Comparison of ENCODE assay signal across 8 mouse cellular contexts in genomic region chrX:85775879-85776543, GRCm38 (mm10). TPM values are rescaled to one million over a fixed set of nuclear protein-coding genes. Genes with fewer than 3 reads are reported as not detected.
A peak's percentile ranks its signal among the peaks of the same experiment; 100 is the strongest.
DNase-seq lines count a peak whose midpoint lies in the region; ATAC-seq and TF ChIP-seq lines count a peak whose summit lies in the region.

No protein-coding gene starts in this region.

- peak overlapping the region; percentile 54 for H3K4me2 ChIP-seq in kidney, embryonic 16.5 days (replicated peaks; ENCODE audit: low read depth, low read length)
- peak overlapping the region; percentile 63 for H3K4me2 ChIP-seq in heart, postnatal 0 days (ENCODE audit: low read depth, low read length)
- H3K4me2 ChIP-seq in liver, embryonic 14.5 days (ENCODE audit: low read depth), result peak overlapping the region; percentile 78

- no peaks in the 10 kb centered on the region for H3K27me3 ChIP-seq in kidney, embryonic 16.5 days (ENCODE audit: insufficient read depth, low read length)
- no peaks in the 10 kb centered on the region for H3K27me3 ChIP-seq in heart, postnatal 0 days (ENCODE audit: control insufficient read depth, insufficient read depth, low read length)
- no peaks in the 10 kb centered on the region for H3K27me3 ChIP-seq in liver, embryonic 14.5 days (ENCODE audit: control insufficient read depth, insufficient read depth, low read length)

- peak overlapping the region; percentile 76 for H3K27ac ChIP-seq in kidney, embryonic 16.5 days (ENCODE audit: low read length)
- H3K27ac ChIP-seq in ES-E14 (ENCODE audit: insufficient read depth, low read depth, low read length, poor library complexity, severe bottlenecking), result no peak overlapping the region
- peak overlapping the region; percentile 87 for H3K27ac ChIP-seq in heart, postnatal 0 days (ENCODE audit: low read depth)
- peak overlapping the region; percentile 52 for H3K27ac ChIP-seq in liver, embryonic 14.5 days
- H3K27ac ChIP-seq in olfactory bulb, adult 2 months (ENCODE audit: insufficient read depth, low read depth, low read length), result peak overlapping the region; percentile 82

- DNase-seq in kidney, adult 9 months, result no peak
- DNase-seq in ES-E14 (ENCODE audit: low read depth, low spot score), result no peak
- DNase-seq in c-Kit-positive CD71-positive TER-119-negative erythroid progenitor cells, embryonic 14.5 days (ENCODE audit: low read depth), result peak; percentile 22
- DNase-seq in heart, postnatal 0 days (ENCODE audit: low spot score), result no peak
- peak in 2 of 3 experiments; percentile 9 for DNase-seq in liver, embryonic 14.5 days (ENCODE audit: low read depth in 3 of 3, low spot score in 3 of 3)
- DNase-seq in kidney, adult 8-10 months, result no peak

- peak overlapping the region; percentile 58 for H3K4me3 ChIP-seq in kidney, embryonic 16.5 days (ENCODE audit: low read length)
- peak overlapping the region; percentile 76 to 80 for H3K4me3 ChIP-seq in ES-E14 (ENCODE audit: insufficient read depth in 1 of 2, low read depth in 1 of 2, low read length in 2 of 2, poor library complexity in 1 of 2, severe bottlenecking in 1 of 2)
- H3K4me3 ChIP-seq in heart, postnatal 0 days (ENCODE audit: low read depth, low read length), result peak overlapping the region; percentile 52
- peak overlapping the region; percentile 61 to 78 for H3K4me3 ChIP-seq in liver, embryonic 14.5 days (ENCODE audit: insufficient read depth in 1 of 2, low read depth in 2 of 2, low read length in 2 of 2)
- H3K4me3 ChIP-seq in olfactory bulb, adult 2 months (ENCODE audit: insufficient read depth, low read depth, low read length), result peak overlapping the region; percentile 95

- ATAC-seq in kidney, embryonic 16.5 days (ENCODE audit: low FRiP score, low TSS enrichment), result no peak
- ATAC-seq in heart, postnatal 0 days (ENCODE audit: insufficient read depth, low read depth), result peak; percentile 8
- peak; percentile 44 for ATAC-seq in liver, embryonic 14.5 days (ENCODE audit: insufficient read depth)

- TF ChIP-seq EP300 in heart, postnatal 0 days (IDR thresholded peaks at IDR 0.05; ENCODE audit: low read depth), result no peak
- TF ChIP-seq EP300 in liver, embryonic 14.5 days (IDR thresholded peaks at IDR 0.05; ENCODE audit: low read depth), result no peak

- in situ Hi-C loops in ES-E14 (cut with MboI; ENCODE audit: low sequenced_read_pairs in 2 of 2, unreplicated experiment in 2 of 2), result no loop called here

- 25% methylated on average over 22 of the region's 22 CpGs for WGBS in kidney, embryonic 16.5 days
- 14% methylated on average over 22 of the region's 22 CpGs for WGBS in heart, postnatal 0 days
- 16% methylated on average over 22 of the region's 22 CpGs for WGBS in liver, embryonic 14.5 days (ENCODE audit: insufficient replicate concordance)
- 25% methylated on average over 22 of the region's 22 CpGs for WGBS in olfactory bulb, adult 2 months

- TF ChIP-seq POLR2A in olfactory bulb, adult 2 months (IDR thresholded peaks at IDR 0.05; ENCODE audit: insufficient read depth, low read depth, low read length), result no peak

- no peak for TF ChIP-seq CTCF in heart, postnatal 0 days (IDR thresholded peaks at IDR 0.05; ENCODE audit: low read depth)
- TF ChIP-seq CTCF in liver, embryonic 14.5 days (IDR thresholded peaks at IDR 0.05; ENCODE audit: low read depth), result no peak
- no peak for TF ChIP-seq CTCF in olfactory bulb, adult 2 months (IDR thresholded peaks at IDR 0.05; ENCODE audit: insufficient read depth, low read depth, low read length)

- peak overlapping the region; percentile 62 for H3K9ac ChIP-seq in kidney, embryonic 16.5 days (replicated peaks; ENCODE audit: low read length)
- H3K9ac ChIP-seq in ES-E14 (ENCODE audit: insufficient read depth, low read depth, low read length, poor library complexity, severe bottlenecking), result peak overlapping the region; percentile 84
- peak overlapping the region; percentile 59 for H3K9ac ChIP-seq in heart, postnatal 0 days (replicated peaks; ENCODE audit: low read depth, low read length)
- peak overlapping the region; percentile 64 for H3K9ac ChIP-seq in liver, embryonic 14.5 days (replicated peaks)

- H3K4me1 ChIP-seq in kidney, embryonic 16.5 days (ENCODE audit: insufficient read depth, low read length), result no peaks in the 10 kb centered on the region
- H3K4me1 ChIP-seq in ES-E14 (ENCODE audit: control insufficient read depth in 2 of 2, insufficient read depth in 2 of 2, low read length in 2 of 2, poor library complexity in 1 of 2), result 0 out of 4 replicates have a peak, but pooled peaks cover 0 to 2% of the 10 kb centered on the region in 2 experiments
- no peaks in the 10 kb centered on the region for H3K4me1 ChIP-seq in heart, postnatal 0 days (ENCODE audit: control insufficient read depth, insufficient read depth)
- H3K4me1 ChIP-seq in liver, embryonic 14.5 days (replicated peaks; ENCODE audit: control insufficient read depth in 2 of 2, insufficient read depth in 2 of 2, low read length in 1 of 2), result no peaks in the 10 kb centered on the region
- no peaks in the 10 kb centered on the region for H3K4me1 ChIP-seq in olfactory bulb, adult 2 months (ENCODE audit: control insufficient read depth, insufficient read depth, low read length)

- no peaks in the 10 kb centered on the region for H3K36me3 ChIP-seq in kidney, embryonic 16.5 days (ENCODE audit: insufficient read depth, low read length)
- H3K36me3 ChIP-seq in ES-E14 (ENCODE audit: control insufficient read depth, insufficient read depth, low read length, poor library complexity, severe bottlenecking), result no peaks in the 10 kb centered on the region
- H3K36me3 ChIP-seq in heart, postnatal 0 days (replicated peaks; ENCODE audit: control insufficient read depth, insufficient read depth, low read length), result no peaks in the 10 kb centered on the region
- no peaks in the 10 kb centered on the region for H3K36me3 ChIP-seq in liver, embryonic 14.5 days (replicated peaks; ENCODE audit: control insufficient read depth, insufficient read depth, low read depth)

- no peaks in the 10 kb centered on the region for H3K9me3 ChIP-seq in kidney, embryonic 16.5 days (ENCODE audit: low read length)
- H3K9me3 ChIP-seq in ES-E14 (ENCODE audit: control insufficient read depth, insufficient read depth, low read depth, low read length), result no peaks in the 10 kb centered on the region
- no peaks in the 10 kb centered on the region for H3K9me3 ChIP-seq in heart, postnatal 0 days (replicated peaks; ENCODE audit: control insufficient read depth, low read length)
- H3K9me3 ChIP-seq in liver, embryonic 14.5 days (ENCODE audit: control insufficient read depth, low read length), result no peaks in the 10 kb centered on the region

TF ChIP-seq in ES-E14, 5 proteins besides CTCF, POLR2A, EP300 and RAD21:
- no peak for TF ChIP-seq HCFC1 (IDR thresholded peaks at IDR 0.05; ENCODE audit: borderline replicate concordance, insufficient read depth, low read length)
- TF ChIP-seq ZNF384 (IDR thresholded peaks at IDR 0.05; ENCODE audit: low read depth, low read length), result no peak
- no peak for TF ChIP-seq CHD2 (IDR thresholded peaks at IDR 0.05; ENCODE audit: low read depth, low read length)
- no peak for TF ChIP-seq MAFK (IDR thresholded peaks at IDR 0.05; ENCODE audit: insufficient read depth, low read depth, low read length)
- no peak for TF ChIP-seq ZC3H11A (IDR thresholded peaks at IDR 0.05; ENCODE audit: borderline replicate concordance, low read depth, low read length)

RNA-seq across cellular contexts. Expression of gene Gk, which starts 0.6 kb away (rescaled TPM):
- 49.8 and 52.6 TPM in 2 replicates for polyA plus RNA-seq in kidney, embryonic 16.5 days (2015; fragmentation: Nextera tagmentation; extraction: Ambion mirVana)
- 7.0 and 8.9 TPM in 2 replicates for total RNA-seq in ES-E14 (2012; rRNA removed)
- total RNA-seq in heart, postnatal 0 days (2014; rRNA removed; ENCODE audit: low replicate concordance), result 22.6 and 24.0 TPM in 2 replicates
- 17.9 and 18.7 TPM in 2 replicates for polyA plus RNA-seq in heart, postnatal 0 days (2015; fragmentation: Nextera tagmentation; extraction: Ambion mirVana)
- 2.1 and 2.4 TPM in 2 replicates for polyA plus RNA-seq in liver, embryonic 14.5 days (2012; rRNA removed)
- 5.8 and 6.6 TPM in 2 replicates for polyA plus RNA-seq in liver, embryonic 14.5 days (2014; fragmentation: Nextera tagmentation; extraction: Ambion mirVana)
- not detected in 2 replicates for polyA plus RNA-seq in olfactory bulb, adult 2 months (2012; ENCODE audit: insufficient read depth, insufficient read length, low replicate concordance, missing spikeins)

Comparison
In these comparisons a context has a peak if more than half of its experiments do, and no peak if none do; other contexts are left out.
1. DNase-seq: peak in c-Kit-positive CD71-positive TER-119-negative erythroid progenitor cells, embryonic 14.5 days (single experiment) and liver, embryonic 14.5 days (2 of 3); none in kidney, adult 9 months (single experiment), ES-E14 (single experiment), heart, postnatal 0 days (single experiment) and kidney, adult 8-10 months (0 of 2).
2. Peak in every context shown above with its lines, with median percentiles within 50 percentile points of each other: H3K4me2 ChIP-seq, H3K4me3 ChIP-seq and H3K9ac ChIP-seq.